Mouse (Mus musculus) cerebellum, adult 9-10 months (tissue): ENCODE measurements around the gene Mfap4.

Experiments used
- DNase-seq: peaks from one replicate; pipeline ENCODE4 v3.0.0; 2022

Gene Mfap4

DNA sequence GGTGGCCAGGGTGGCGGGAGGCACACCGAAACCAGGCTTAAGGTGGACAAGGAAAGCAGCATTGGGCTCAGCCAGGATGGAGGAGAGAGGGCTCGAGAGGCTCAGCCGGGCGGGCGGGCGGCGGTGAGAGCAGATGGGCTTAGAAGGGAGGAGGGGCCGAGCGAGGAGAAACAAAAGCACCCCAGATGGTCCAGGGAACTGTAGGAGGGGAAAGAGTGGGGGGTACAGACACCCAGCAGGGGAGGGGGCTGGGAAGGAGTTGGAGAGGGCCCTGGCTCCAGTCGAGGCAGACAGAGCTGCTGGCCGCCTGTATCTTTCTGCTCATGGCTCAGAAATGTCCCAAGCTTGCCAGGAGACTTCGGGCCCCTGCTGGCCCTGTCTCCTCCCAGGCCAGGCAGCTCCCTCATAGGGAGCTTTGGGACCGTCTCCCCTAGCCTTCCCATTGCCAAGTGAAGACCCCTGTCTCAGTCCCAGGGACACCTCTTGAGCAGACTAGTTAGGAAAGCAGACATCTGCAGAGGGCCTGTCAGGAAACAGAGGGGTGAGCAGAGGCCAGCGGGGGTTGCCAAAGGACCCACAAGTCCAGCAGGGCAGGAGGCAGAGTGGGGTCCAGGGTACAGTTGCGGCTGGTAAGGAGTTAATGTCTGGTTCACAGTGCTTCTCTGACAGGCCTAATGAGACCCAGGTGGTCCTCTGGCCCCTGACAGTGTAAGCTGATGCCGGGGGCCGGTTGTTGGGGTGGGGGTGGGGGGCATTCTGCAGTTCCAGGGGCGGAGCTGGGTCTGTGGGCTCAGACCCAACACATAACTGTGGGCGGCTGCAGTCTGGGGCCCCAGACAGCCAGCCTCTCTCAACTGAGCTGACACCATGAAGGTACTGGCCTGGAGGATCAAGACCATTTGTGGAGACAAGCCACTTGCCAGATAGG, at the start of gene Mfap4:
Mfap4 (plus strand) TSS at position 819 of the 928 bp plus-strand sequence.
- DNase-seq, result peak; percentile 82

DNA sequence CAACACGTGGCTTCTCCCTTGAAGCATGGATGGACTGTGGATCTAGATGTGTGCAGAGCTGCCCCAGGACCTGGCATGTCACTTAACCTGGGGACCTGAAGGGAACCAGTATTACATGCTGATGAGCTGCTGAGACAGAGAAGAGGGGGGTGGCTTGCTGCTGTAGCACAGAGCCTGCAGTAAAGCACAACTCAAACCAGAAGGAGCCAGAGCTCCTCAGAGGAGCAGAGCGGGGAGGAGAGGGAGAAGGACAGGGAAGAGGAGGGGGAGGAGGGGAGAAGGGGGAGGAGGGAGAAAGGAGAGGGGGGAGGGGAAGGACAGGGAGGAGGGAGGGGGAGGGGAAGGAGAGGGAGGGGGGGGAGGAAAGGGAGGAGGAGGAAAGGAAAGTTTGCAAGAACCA, 48.9 kb upstream of the Mfap4 start:
- DNase-seq, result no peak

DNA sequence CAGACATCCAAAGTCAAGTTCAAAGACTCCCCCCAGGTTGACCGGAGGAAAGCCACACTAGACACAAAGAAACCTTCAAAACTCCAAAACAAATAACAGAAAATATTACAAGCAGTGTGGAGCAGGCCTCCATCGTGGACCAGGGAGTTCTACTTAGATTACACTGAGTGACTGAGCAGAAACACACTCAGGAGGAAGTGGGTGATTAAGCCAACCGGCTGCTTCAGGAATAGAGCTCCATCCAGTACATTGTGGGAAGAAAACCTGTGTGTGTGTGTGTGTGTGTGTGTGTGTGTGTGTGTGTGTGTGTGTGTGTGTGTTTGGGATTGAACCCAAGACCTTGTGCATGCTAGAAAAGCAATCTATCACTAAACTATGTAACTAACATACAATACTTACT, 46.1 kb upstream of the Mfap4 start:
- DNase-seq, result no peak

DNA sequence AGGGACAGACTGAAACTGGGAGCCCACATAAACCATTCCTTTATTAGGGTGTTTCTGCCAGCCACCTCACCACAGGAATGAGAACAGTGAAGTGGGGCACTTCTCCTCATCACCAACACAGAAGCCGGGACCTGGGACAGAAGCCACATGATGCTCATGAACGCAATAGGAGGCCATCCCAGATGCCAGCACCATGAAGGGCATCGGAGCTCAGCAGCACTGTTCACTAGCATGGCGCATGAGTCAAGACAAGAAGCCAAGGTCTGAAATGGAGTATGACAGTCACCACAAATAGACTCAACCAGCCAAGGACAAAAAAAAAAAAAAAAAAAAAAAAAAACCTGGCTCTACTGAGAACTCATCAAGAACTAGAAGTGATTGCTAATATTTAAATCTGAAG, 44.8 kb upstream of the Mfap4 start:
- no peak for DNase-seq

DNA sequence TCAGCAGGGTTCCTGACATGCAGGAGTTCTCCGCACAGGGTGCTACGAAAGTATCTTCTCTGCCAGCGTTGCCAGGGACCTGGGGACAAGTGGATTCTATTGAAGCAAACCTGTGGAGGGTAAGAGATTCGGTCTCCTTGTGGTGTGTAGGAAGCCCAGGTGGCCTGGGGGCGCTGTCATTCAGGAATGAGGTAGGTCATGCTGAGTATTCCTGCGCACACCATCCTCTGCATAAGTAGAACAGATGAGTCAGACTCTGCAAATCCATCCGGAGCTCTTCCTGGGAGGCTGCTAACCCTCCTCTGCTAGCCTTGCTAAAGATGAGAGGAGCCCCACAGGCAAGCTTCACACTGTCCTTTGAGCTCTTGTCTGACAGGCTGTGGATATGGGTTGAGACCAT, 43.6 kb upstream of the Mfap4 start:
- peak; percentile 21 for DNase-seq

DNA sequence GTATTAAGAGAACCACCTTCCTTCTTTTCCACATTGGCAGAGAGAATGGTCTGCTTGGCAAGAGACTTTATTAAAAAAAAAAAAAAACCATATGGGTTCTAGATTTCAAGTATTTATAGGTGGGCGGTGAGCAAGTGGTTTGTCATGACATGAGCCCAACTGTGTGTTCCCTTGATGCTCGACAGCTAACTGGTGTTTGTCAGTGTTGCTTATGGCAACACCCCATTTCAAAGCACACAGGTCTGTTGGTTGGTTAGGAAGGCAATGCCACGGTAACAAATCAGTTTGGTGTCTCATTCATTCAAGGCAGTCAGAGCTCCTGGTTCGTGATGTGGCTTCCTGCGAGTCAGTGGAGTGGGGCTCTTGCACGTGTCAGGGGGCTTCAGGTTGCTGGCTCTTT, 41.4 kb upstream of the Mfap4 start:
- DNase-seq, result no peak

DNA sequence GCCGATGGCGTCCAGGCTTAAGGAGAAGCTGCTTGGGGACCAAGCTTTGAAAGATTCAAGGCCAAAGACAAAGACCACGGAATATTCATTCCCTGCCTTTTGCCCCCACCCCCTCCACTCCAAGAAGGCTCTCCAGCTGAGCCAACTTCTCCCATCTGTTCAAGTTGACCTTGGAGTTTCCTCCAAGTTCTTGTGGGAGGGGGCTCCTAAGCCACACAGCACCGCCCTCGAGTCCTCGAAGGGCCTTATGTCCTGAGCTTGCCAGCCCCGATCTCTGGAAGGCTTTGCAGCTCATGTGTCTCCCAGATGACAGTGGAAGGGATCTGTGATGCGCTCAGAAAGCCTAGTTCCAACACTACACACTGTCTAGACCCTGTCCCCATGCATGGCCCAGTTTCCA, 37.9 kb upstream of the Mfap4 start:
- DNase-seq, result no peak

DNA sequence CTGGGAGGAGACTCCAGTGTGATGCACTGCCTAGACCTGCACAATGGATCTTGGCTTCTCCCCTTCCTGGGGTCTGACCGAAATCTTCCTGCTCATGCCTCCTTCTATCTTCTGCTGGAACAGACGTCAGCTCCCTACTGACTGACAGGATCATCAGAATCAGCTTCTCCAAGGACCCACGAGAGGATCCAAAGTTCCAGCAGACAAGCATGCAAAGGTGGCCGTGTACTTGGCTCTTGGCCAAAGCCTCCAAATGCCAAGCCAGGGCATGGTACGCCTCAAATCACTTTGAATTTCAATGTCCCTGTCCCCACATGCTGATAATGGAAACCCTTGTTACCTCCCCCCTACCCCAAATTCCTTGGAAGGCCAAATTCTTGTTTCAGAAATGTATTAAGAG, 37.2 kb upstream of the Mfap4 start:
- DNase-seq, result peak; percentile 81

DNA sequence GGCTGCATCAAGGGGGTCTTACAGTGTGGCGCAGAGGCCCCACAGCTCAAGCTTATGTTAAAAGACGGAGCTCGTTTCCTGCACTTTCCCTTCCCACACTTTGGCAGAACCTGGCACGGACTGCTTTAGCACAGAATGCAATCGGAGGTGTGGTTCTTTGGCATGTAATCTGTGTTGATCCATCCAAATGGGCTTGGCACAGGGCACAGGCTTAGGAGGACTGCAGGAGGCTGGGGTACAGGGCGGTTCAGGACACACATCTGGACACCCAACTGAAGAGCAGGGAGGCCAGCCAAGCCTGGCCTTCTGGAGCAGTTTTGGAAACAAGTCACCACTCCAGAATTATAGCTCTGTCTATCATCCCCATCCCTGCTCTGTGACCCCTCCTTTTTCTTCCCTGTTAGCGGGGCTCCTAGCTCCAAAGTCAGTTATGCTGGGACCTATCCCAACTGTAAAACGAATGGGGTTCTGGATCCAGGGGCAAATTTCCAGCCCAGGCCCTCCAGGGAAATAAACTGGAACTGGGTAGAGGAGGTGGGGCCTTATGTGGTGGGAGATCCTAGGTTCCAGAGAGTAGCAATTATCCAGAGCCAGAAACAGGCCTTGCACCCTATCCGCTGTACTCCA, 36.5 kb upstream of the Mfap4 start:
- peak; percentile 89 for DNase-seq

DNA sequence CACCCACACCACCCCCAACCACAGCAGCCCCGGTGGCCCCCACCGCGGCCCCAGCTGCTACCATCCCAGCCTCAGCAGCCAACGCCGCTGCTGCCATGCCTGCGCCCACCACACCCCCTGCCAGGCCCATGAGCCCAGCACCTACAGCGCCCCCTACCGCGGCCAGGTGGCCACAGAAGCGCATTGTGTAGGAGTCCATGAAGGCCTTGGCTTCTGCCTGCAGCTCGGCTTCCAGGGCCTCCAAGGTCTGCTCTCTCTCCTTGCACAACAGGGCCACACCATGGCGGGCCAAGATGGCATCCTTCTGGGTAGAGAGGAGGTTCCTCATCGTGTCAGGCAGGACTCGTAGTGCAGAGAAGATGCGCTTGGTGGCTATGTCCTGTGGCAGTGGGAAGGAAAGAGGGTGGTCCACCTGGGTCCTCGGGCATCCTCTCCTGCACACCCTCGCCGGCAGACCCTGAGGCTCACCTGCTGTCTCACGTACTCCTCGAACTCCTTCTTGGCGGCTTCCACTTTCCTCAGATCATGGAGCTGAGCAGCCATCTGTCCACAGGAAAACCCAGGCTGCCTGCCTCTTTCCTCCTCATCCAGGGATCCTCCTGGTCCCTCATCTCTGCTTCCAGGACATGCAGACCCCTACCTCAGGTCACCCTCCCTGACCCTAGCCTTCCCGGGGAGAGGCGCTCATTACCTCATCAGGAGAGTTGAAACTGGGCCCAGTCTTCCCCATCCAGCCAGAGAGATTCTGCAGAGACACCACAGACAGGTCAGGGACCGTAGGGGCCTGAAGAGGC, 35.5 kb upstream of the Mfap4 start:
- DNase-seq, result peak; percentile 80

DNA sequence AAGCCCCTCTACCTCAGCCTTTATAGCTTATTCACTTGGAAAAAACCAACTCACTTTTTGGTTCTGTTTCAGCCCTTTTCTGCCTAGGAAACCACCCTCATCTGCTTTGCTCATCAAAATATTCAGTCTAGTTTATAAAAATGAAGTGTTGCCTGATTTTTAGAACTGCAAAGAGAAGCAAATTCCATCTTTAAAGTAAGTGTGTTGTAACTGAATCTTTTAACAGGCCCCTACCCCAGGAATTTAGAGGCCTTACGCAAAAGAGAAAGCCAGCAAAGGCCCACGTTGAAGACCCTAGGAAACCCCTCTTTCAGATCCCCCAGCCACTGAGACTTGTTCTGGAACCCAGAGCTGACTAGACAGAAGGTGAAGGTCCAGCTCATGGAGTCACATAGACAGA, 21.2 kb upstream of the Mfap4 start:
- DNase-seq, result no peak

DNA sequence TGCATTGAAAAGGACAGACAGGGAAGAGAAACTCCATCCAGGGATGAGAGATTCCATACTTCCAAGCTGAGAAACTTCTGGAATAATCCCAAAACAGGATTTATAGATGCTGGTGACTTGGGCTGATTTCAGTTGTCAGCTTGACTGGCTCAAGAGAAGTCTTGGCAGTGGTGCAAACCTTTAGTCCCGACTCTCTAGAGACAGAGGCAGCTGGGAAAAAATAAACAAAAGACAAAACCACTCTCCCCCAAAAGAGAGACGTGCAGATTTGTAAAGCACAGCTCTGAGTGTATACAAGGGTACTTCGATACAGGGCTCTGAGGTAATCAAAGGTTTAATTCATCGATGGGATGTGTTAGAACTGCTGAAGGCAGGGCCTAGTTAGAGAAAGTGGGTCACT, 19.8 kb upstream of the Mfap4 start:
- DNase-seq, result no peak

DNA sequence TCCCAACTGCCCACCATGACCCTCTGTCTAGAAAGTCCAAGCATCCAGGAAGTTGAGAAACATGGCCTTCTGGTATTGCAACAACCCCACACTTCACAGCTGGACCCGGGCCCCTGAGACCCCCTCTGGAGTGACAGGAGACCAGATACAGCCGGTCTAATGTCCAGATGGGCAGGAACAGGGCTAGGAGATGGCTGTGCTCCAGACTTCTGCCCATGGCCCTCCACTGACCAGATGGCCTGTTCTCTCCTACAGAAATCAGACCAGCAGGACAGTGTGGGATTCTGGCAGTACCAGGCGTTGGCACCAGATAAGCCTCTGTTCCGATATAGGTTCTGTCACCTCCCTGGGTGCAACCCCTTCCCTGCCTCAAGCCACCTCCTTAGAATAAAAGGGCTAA, 16.7 kb upstream of the Mfap4 start:
- DNase-seq, result peak; percentile 98

DNA sequence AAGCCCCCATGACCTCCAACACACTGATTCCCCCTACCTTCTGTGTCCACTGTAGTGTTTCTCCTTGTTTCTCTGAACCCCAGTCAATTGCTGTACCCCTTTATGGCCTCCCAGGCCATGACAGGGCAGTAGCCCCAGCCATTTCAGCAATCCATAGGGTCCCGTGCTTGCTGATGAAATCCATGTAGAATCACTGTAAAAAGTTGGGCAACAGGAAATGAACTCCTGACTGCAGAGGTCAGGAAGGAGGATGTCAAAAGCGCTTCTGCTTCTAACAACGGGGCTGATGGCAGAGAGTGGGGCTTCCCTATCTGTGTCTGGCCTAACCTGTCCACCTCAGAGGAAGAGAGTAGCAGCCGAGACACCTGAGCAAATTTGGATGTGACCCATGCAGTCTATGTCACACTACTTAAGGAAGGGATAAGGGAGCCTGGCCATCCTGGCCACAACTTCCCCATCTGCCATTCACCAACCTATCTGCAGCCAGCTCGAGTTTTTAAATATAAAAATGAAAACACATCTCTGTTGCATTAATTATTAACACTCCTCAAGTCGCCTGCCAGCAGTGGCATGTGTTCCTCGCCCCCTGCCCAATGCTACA, 15.8 kb upstream of the Mfap4 start:
- DNase-seq, result no peak

DNA sequence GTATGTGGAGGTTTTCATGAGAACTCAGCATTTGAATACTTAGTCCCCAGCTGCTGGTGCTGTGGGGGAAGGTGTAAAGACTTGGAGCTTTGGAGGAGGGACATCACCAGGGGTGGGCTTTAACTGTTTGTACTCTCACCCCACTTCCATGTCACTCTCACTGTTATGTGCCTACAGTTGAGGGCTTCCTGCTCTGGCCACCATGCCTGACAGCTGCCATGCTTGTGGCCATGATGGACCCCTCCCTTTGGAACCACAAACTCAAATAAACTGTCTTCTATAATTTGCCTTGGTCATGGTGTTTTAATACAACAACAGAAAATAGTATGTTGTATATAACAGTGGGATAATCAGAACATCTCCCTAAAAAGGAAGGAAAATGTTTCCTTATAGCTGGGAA, 14.4 kb upstream of the Mfap4 start:
- no peak for DNase-seq

DNA sequence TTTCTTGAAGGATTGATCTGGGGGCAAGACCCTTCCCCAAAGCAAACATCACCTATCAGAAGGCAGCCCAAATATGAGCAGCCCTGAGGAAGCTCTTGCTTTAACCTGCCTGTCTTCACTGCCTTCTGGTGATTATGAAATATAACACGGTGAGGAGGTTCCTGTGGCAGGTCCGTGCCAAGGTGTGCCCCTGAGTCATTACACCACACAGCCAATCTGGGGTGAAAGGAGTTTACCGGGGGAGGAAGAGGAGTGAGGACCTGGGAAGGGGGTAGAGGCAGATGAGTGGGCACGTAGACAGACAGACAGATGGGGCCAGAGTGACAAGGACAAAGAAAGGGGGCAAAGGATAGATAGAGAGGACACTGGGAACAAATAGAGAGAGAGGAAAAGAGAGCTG, 11.6 kb upstream of the Mfap4 start:
- no peak for DNase-seq

DNA sequence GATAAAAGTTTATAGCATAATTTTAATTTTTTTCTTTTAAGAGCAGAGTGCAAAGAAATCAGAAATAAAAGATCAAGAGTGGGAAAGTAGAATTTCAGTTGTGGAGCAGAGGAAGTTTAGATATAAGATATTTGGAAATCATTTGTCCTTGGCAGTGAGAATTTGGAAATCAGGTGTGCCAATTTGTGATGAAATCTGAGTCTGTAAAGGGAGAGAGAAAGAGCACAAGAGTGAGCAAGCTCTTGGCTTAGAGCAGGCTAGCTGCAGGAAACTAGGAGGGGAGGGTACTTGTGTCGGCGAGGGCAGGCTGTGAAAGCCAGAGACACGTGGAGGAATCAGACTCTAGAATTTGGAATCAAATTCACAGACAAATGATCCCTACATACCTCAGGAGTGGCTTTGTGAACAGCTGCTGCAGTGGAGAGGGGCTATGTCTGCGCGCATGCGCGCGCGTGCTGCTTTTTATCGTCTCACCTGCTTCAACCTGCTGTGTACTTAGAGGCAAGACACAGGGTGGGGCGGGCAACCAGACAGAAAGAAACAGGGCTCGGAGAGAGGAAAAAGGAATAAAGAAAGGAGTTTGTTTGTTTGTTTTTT, 8.3 kb upstream of the Mfap4 start:
- DNase-seq, result peak; percentile 85

DNA sequence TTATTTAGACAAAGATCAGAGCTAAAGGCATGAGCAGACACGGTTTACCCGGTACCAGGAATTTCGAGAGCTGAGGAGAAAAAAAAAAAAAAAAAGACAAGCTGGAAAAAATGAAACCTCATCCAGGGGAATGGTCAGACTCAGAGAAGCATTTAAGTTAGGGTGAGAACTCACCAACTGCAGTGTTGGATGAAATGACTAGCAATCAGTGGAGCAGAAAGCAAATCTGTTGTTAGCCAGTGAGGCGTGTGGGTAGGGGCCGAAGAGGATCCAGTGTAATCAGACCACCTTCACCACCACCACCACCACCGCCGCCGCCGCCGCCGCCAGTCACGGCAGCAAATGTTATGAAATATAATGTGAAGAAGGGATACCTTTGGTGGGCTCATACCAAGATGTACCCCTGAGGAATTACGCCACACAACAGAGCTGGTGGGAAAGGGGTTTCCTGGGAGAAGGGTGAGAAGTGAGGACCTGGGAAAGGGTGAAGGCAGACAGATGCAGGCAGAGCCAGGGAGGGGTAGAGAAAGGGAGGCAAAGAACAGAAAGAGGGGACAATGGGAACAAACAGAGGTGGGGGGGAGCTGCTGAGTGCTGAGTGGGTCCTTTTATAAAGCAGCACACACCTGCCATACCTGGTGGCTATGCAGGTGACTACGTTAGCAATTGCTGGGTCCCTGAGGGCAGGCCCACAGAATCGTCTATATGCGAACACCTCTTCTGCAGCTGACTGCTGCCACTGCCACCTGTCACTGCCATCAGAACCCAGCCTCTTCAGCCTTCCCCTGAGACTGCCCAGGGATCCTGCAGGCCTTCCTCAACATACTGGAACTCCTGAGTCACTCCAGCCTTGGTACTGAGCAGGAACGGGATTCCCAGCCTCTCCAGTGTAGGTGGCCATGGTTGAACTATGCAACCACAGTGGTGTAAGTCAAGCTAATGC, 7.4 kb upstream of the Mfap4 start:
- no peak for DNase-seq

DNA sequence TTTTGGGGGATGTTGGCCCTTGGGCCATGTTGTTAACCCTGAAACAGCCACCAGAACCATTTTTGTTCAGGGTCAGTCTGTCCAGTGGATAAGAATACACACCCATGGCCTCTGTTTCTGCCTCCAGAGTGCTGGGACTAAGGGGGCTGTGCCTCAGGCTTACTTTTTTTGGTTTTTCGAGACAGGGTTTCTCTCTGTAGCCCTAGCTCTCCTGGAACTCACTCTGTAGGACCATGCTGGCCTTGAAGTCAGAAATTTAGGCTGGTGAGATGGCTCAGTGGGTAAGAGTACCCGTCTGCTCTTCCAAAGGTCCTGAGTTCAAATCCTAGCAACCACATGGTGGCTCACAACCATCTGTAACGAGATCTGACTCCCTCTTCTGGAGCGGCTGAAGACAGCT, 6.4 kb upstream of the Mfap4 start:
- no peak for DNase-seq

DNA sequence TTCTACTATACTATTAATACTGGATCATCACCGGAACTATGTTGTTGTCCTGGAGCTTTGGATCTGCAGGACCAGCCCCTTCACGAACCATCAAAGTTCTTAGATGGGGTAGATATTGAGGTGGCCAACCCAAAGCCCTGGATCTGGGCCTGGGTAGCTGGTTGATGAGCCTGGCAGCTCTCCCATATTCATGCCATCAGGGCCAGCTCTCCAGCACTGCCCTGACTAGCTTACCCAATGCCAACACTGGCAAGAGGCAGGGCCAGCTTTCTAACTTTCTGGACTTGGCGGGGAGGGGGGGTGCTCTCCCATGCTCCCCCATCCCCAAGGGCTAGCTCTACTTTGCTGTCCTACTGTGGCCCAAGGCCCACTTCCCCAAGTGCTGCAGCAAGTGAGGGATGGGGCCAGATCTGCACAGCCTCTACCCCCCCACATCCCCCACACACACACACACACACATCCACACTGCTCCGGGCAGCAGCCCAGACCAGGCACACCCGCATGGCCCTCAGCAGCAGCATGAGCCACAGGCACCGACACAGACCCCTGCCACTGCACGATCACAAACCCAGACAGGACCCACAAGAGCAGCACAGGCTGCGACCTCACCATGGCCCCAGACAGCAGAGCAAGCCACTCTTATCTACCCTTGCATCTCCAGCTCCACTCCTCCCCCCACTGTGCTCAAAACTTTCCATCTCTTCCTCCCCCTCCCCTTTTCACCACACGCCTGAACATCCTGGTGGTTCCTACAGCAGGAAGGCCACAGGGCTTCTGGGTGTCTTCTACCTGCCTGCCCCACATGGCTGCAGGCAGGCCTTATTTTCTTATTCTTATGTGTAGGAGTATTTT, 3.8 kb upstream of the Mfap4 start:
- DNase-seq, result no peak
